Mouse (Mus musculus): Measurements from ENCODE around the gene Rgs12.

Rgs12 gene

GRCm38 (mm10) chr5:34980099-34980498, 30.9 kb downstream of the Rgs12 start:
- DNase-seq (ENCODE audit: low spot score in 2 of 2) = no peak

GRCm38 (mm10) chr5:34981734-34982133, 32.5 kb downstream of the Rgs12 start:
- no peak for DNase-seq (ENCODE audit: low spot score in 2 of 2)

- DNase-seq (ENCODE audit: low spot score in 2 of 2) = no peak
These were observed 35.7 kb downstream of the Rgs12 start for GRCm38 (mm10) chr5:34984933-34985332.

GRCm38 (mm10) chr5:34985867-34986266, 36.6 kb downstream of the Rgs12 start:
- peak; percentile 37 to 83 for DNase-seq (ENCODE audit: low spot score in 2 of 2)

GRCm38 (mm10) chr5:34987396-34987795, 38.2 kb downstream of the Rgs12 start:
- DNase-seq (ENCODE audit: low spot score in 2 of 2) = no peak

GRCm38 (mm10) chr5:34988690-34989089, 39.4 kb downstream of the Rgs12 start:
- DNase-seq (ENCODE audit: low spot score in 2 of 2) = no peak

GRCm38 (mm10) chr5:34989321-34989772, 40.1 kb downstream of the Rgs12 start:
- no peak for DNase-seq (ENCODE audit: low spot score in 2 of 2)

- DNase-seq (ENCODE audit: low spot score in 2 of 2) = no peak
These were observed 49.5 kb downstream of the Rgs12 start for GRCm38 (mm10) chr5:34998754-34999153.

- DNase-seq (ENCODE audit: low spot score in 2 of 2) = no peak
These were observed 50.0 kb downstream of the Rgs12 start for GRCm38 (mm10) chr5:34999281-34999680.

GRCm38 (mm10) chr5:35000323-35000722, 51.1 kb downstream of the Rgs12 start:
- DNase-seq (ENCODE audit: low spot score in 2 of 2) = no peak

- DNase-seq (ENCODE audit: low spot score in 2 of 2) = no peak
These were observed 51.9 kb downstream of the Rgs12 start for GRCm38 (mm10) chr5:35001144-35001543.

GRCm38 (mm10) chr5:35003611-35004162, 54.4 kb downstream of the Rgs12 start:
- no peak for DNase-seq (ENCODE audit: low spot score in 2 of 2)

GRCm38 (mm10) chr5:35004769-35005168, 55.5 kb downstream of the Rgs12 start:
- DNase-seq (ENCODE audit: low spot score in 2 of 2) = no peak

- no peak for DNase-seq (ENCODE audit: low spot score in 2 of 2)
These were observed 56.4 kb downstream of the Rgs12 start for GRCm38 (mm10) chr5:35005659-35006058.

- no peak for DNase-seq (ENCODE audit: low spot score in 2 of 2)
These were observed 57.4 kb downstream of the Rgs12 start for GRCm38 (mm10) chr5:35006599-35006998.

GRCm38 (mm10) chr5:35009163-35009562, 59.9 kb downstream of the Rgs12 start:
- DNase-seq (ENCODE audit: low spot score in 2 of 2) = no peak

- DNase-seq (ENCODE audit: low spot score in 2 of 2) = no peak
These were observed 61.4 kb downstream of the Rgs12 start for GRCm38 (mm10) chr5:35010656-35011055.

- DNase-seq (ENCODE audit: low spot score in 2 of 2) = no peak
These were observed 62.1 kb downstream of the Rgs12 start for GRCm38 (mm10) chr5:35011156-35011923.

- no peak for DNase-seq (ENCODE audit: low spot score in 2 of 2)
These were observed 64.8 kb downstream of the Rgs12 start for GRCm38 (mm10) chr5:35014036-35014435.

GRCm38 (mm10) chr5:35019673-35020300, 70.5 kb downstream of the Rgs12 start:
- no peak for DNase-seq (ENCODE audit: low spot score in 2 of 2)

- DNase-seq (ENCODE audit: low spot score in 2 of 2) = no peak
These were observed 71.4 kb downstream of the Rgs12 start for GRCm38 (mm10) chr5:35020410-35021241.

GRCm38 (mm10) chr5:35024975-35025374, 75.7 kb downstream of the Rgs12 start:
- DNase-seq (ENCODE audit: low spot score in 2 of 2) = peak in 1 of 2 experiments; percentile 41
